Mouse (Mus musculus): ENCODE measurements around the gene Slc38a9. TPM values are rescaled to one million over a fixed set of nuclear protein-coding genes. Genes with fewer than 3 reads are reported as not detected.

The Slc38a9 gene
- polyA plus RNA-seq, 1 experiment from 2014 or later, result 13.9 TPM

DNA sequence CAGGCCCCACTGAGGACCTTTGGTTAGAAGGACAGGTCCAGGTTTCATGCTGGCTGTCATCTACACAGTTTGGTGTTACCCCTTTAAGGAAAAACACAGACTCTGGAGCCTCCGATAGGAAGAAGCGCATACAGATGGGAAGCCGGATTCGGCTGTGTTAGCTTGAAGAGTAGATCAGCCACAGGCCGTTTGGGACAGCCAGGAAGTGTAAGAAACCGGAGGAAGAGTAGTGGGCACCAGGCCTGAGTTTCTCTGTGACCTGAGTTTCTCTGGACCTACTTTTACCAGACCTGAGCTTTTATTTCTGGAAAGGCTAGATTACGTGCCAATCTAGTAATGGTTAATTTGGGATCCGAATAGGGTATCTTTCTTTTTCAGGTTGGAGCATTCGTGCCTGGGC lies 76.6 kb downstream of the Slc38a9 start:
- H3K4me1 ChIP-seq, result peaks cover 3% of the 10 kb centered on the region
- no peaks in the 10 kb centered on the region for H3K27me3 ChIP-seq (replicated peaks)
- WGBS, result 80% methylated on average over 9 of the region's 9 CpGs
- H3K4me2 ChIP-seq, result no peak overlapping the region
- no peak overlapping the region for H3K27ac ChIP-seq
- H3K4me3 ChIP-seq (replicated peaks), result no peak overlapping the region
- no peaks in the 10 kb centered on the region for H3K9me3 ChIP-seq
- no peaks in the 10 kb centered on the region for H3K36me3 ChIP-seq
- no peak for ATAC-seq (ENCODE audit: insufficient read depth, low FRiP score, low read depth)
- H3K9ac ChIP-seq, result no peak overlapping the region

GRCm38 (mm10) chr13:112738005-112738404 lies 77.5 kb downstream of the Slc38a9 start:
- Histone ChIP-seq H3K27me3 (replicated peaks) (no peaks in the 10 kb centered on the region), H3K27ac (no peak overlapping the region), H3K36me3 (no peaks in the 10 kb centered on the region), H3K9ac (no peak overlapping the region), H3K9me3 (no peaks in the 10 kb centered on the region), H3K4me2 (no peak overlapping the region), H3K4me3 (replicated peaks) (no peak overlapping the region), H3K4me1 (peaks cover 5% of the 10 kb centered on the region)
- WGBS, result 83% methylated on average over 16 of the region's 16 CpGs
- no peak for ATAC-seq (ENCODE audit: insufficient read depth, low FRiP score, low read depth)

GRCm38 (mm10) chr13:112740073-112740472 lies 79.5 kb downstream of the Slc38a9 start:
- H3K4me1 ChIP-seq, result peaks cover 11% of the 10 kb centered on the region
- no peak overlapping the region for H3K4me3 ChIP-seq (replicated peaks)
- H3K36me3 ChIP-seq, result no peaks in the 10 kb centered on the region
- H3K9me3 ChIP-seq, result no peaks in the 10 kb centered on the region
- no peak overlapping the region for H3K9ac ChIP-seq
- ATAC-seq (ENCODE audit: insufficient read depth, low FRiP score, low read depth), result no peak
- no peak overlapping the region for H3K27ac ChIP-seq
- H3K27me3 ChIP-seq (replicated peaks), result no peaks in the 10 kb centered on the region
- no peak overlapping the region for H3K4me2 ChIP-seq
- WGBS, result 71% methylated on average over 6 of the region's 6 CpGs

- no peak for ATAC-seq (ENCODE audit: insufficient read depth, low FRiP score, low read depth)
- 31% methylated on average over 14 of the region's 14 CpGs for WGBS
Measured at GRCm38 (mm10) chr13:112742076-112742830, 81.7 kb downstream of the Slc38a9 start.

GRCm38 (mm10) chr13:112743647-112744046 lies 83.1 kb downstream of the Slc38a9 start:
- Histone ChIP-seq H3K9ac (no peak overlapping the region), H3K27ac (no peak overlapping the region), H3K27me3 (replicated peaks) (no peaks in the 10 kb centered on the region), H3K9me3 (no peaks in the 10 kb centered on the region), H3K4me2 (no peak overlapping the region), H3K36me3 (no peaks in the 10 kb centered on the region), H3K4me3 (replicated peaks) (no peak overlapping the region), H3K4me1 (peaks cover 11% of the 10 kb centered on the region)
- no peak for ATAC-seq (ENCODE audit: insufficient read depth, low FRiP score, low read depth)
- WGBS, result 79% methylated on average over 4 of the region's 4 CpGs

More at GRCm38 (mm10) chr13:112742076-112742830, 81.7 kb downstream of the Slc38a9 start:
- H3K4me3 ChIP-seq (replicated peaks), result no peak overlapping the region
- no peak overlapping the region for H3K9ac ChIP-seq
- peaks cover 11% of the 10 kb centered on the region for H3K4me1 ChIP-seq
- no peaks in the 10 kb centered on the region for H3K9me3 ChIP-seq
- H3K27ac ChIP-seq, result peak overlapping the region; percentile 13; the same call in 1 of the 2 replicates
- H3K36me3 ChIP-seq, result no peaks in the 10 kb centered on the region
- no peak overlapping the region for H3K4me2 ChIP-seq
- H3K27me3 ChIP-seq (replicated peaks), result no peaks in the 10 kb centered on the region

GRCm38 (mm10) chr13:112744061-112744849 lies 83.7 kb downstream of the Slc38a9 start:
- Histone ChIP-seq H3K36me3 (no peaks in the 10 kb centered on the region), H3K27ac (peak overlapping the region; percentile 9; the same call in 1 of the 2 replicates), H3K9ac (no peak overlapping the region), H3K4me2 (no peak overlapping the region), H3K27me3 (replicated peaks) (no peaks in the 10 kb centered on the region), H3K4me1 (peaks cover 11% of the 10 kb centered on the region), H3K4me3 (replicated peaks) (no peak overlapping the region), H3K9me3 (no peaks in the 10 kb centered on the region)
- ATAC-seq (ENCODE audit: insufficient read depth, low FRiP score, low read depth), result no peak
- WGBS, result 77% methylated on average over 15 of the region's 15 CpGs

GRCm38 (mm10) chr13:112745936-112746694 lies 85.6 kb downstream of the Slc38a9 start:
- H3K9me3 ChIP-seq, result no peaks in the 10 kb centered on the region
- H3K36me3 ChIP-seq, result no peaks in the 10 kb centered on the region
- H3K9ac ChIP-seq, result no peak overlapping the region
- no peak overlapping the region for H3K4me3 ChIP-seq (replicated peaks)
- ATAC-seq (ENCODE audit: insufficient read depth, low FRiP score, low read depth), result peak; percentile 92
- H3K4me2 ChIP-seq, result no peak overlapping the region
- 74% methylated on average over 5 of the region's 5 CpGs for WGBS
- no peaks in the 10 kb centered on the region for H3K27me3 ChIP-seq (replicated peaks)
- H3K4me1 ChIP-seq, result peaks cover 16% of the 10 kb centered on the region
- H3K27ac ChIP-seq, result no peak overlapping the region

GRCm38 (mm10) chr13:112746695-112747055 lies 86.1 kb downstream of the Slc38a9 start:
- 86% methylated on average over 10 of the region's 10 CpGs for WGBS
- no peak overlapping the region for H3K4me2 ChIP-seq
- no peak overlapping the region for H3K9ac ChIP-seq

GRCm38 (mm10) chr13:112747808-112748430 lies 87.4 kb downstream of the Slc38a9 start:
- Histone ChIP-seq H3K9ac (no peak overlapping the region), H3K9me3 (no peaks in the 10 kb centered on the region), H3K4me1 (peaks cover 19% of the 10 kb centered on the region), H3K36me3 (no peaks in the 10 kb centered on the region), H3K4me3 (replicated peaks) (no peak overlapping the region), H3K4me2 (no peak overlapping the region), H3K27me3 (replicated peaks) (no peaks in the 10 kb centered on the region), H3K27ac (no peak overlapping the region)
- WGBS, result 67% methylated on average over 6 of the region's 6 CpGs
- peak; percentile 61 for ATAC-seq (ENCODE audit: insufficient read depth, low FRiP score, low read depth)

More at GRCm38 (mm10) chr13:112746695-112747055, 86.1 kb downstream of the Slc38a9 start:
- Histone ChIP-seq H3K27ac (no peak overlapping the region), H3K36me3 (no peaks in the 10 kb centered on the region), H3K4me3 (replicated peaks) (no peak overlapping the region), H3K9me3 (no peaks in the 10 kb centered on the region), H3K4me1 (peaks cover 22% of the 10 kb centered on the region), H3K27me3 (replicated peaks) (no peaks in the 10 kb centered on the region)
- no peak for ATAC-seq (ENCODE audit: insufficient read depth, low FRiP score, low read depth)

- H3K4me1 ChIP-seq, result peaks cover 26% of the 10 kb centered on the region
- 83% methylated on average over 11 of the region's 11 CpGs for WGBS
- H3K4me3 ChIP-seq (replicated peaks), result no peak overlapping the region
- no peaks in the 10 kb centered on the region for H3K9me3 ChIP-seq
- H3K27me3 ChIP-seq (replicated peaks), result no peaks in the 10 kb centered on the region
- H3K9ac ChIP-seq, result no peak overlapping the region
- no peak overlapping the region for H3K4me2 ChIP-seq
- no peaks in the 10 kb centered on the region for H3K36me3 ChIP-seq
- no peak overlapping the region for H3K27ac ChIP-seq
- ATAC-seq (ENCODE audit: insufficient read depth, low FRiP score, low read depth), result no peak
Measured at GRCm38 (mm10) chr13:112748808-112749510, 88.4 kb downstream of the Slc38a9 start.

GRCm38 (mm10) chr13:112749881-112750280 lies 89.3 kb downstream of the Slc38a9 start:
- Histone ChIP-seq H3K4me2 (no peak overlapping the region), H3K9ac (no peak overlapping the region), H3K36me3 (no peaks in the 10 kb centered on the region), H3K9me3 (no peaks in the 10 kb centered on the region), H3K4me3 (replicated peaks) (no peak overlapping the region), H3K4me1 (peaks cover 24% of the 10 kb centered on the region), H3K27me3 (replicated peaks) (no peaks in the 10 kb centered on the region), H3K27ac (no peak overlapping the region)
- 89% methylated on average over 2 of the region's 2 CpGs for WGBS
- no peak for ATAC-seq (ENCODE audit: insufficient read depth, low FRiP score, low read depth)
